Mouse (Mus musculus) urinary bladder, postnatal 14 days (tissue): ENCODE measurements around the gene Fstl3.

Experiments used
- DNase-seq: peaks from one replicate; pipeline ENCODE4 v3.0.0; 2021; ENCODE audit warnings: low spot score

Fstl3 gene

GRCm38 (mm10) chr10:79762875-79763274 lies 14.2 kb upstream of the Fstl3 start:
- DNase-seq, result no peak

GRCm38 (mm10) chr10:79764234-79764633 lies 12.8 kb upstream of the Fstl3 start:
- DNase-seq, result peak; percentile 44

- DNase-seq, result no peak
These were observed 11.8 kb upstream of the Fstl3 start for GRCm38 (mm10) chr10:79765228-79765745.

DNA sequence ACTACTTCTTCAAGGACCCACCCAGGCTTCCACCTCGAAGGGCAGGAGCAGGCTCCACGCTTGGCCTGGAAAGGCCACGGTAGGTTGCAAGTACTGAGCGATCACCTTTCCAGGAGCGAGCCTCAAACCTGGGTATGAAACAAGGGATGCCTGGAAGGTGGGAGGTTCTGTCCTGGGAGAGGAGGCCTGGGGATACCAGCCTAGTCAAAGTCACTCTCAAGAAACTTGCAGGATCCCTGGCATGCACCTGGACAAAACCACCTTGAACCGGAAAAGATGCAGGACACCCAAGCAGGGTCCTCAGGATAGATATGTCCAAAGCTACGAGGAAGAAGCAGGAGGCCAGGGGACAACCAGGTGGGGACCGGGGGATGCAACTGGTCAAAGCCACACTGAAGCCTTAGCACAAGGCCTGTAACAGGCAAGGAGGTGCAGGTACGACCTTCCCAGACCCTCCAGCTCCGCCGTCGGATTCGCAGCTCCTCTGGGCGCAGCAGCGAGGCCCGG lies 11.0 kb upstream of the Fstl3 start:
- DNase-seq, result no peak

DNA sequence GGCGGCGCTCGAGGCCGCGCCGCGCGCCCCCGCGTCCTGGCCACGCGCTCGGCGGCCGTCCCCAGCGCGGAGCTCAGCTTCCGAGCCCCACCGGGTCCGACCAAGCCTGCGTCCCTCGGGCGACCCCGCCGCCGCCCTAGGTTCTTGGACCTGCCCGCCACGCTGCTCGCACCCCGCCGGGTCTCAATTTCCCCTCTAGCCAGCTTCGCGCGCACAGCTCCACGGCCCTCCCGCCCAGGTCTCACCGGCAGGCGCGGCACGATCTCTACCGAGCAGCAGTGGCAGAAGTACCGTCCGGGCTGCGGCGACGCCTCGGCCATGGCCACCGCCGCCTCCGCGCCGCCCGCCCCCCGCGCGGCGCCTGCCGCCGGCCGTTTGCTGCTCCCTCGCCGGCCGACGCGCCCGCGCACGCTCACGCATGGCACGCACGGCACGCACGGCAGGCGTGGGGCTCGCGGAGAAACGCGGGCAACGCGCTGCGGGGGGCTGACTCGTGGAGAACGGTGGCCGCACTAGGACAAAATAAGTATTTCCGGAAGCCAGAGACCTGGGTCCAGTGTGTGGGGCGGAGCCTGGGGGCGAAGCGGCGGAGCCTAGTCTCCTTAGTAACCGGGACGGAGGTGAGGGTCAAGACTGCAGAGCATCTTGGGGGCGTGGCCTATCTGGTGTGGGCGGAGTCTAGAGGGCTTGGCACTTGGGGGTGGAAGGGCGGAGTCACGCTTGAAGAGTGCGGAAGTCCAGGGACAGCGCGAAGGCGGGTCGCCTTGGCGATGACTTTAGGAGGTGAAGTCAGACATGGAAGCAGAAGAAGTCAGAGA lies 10.4 kb upstream of the Fstl3 start, which contains the start of gene Rnf126:
TSS of gene Rnf126 (minus strand) at position 445 of the 818 bp plus-strand sequence.
- peak; percentile 99 for DNase-seq

DNA sequence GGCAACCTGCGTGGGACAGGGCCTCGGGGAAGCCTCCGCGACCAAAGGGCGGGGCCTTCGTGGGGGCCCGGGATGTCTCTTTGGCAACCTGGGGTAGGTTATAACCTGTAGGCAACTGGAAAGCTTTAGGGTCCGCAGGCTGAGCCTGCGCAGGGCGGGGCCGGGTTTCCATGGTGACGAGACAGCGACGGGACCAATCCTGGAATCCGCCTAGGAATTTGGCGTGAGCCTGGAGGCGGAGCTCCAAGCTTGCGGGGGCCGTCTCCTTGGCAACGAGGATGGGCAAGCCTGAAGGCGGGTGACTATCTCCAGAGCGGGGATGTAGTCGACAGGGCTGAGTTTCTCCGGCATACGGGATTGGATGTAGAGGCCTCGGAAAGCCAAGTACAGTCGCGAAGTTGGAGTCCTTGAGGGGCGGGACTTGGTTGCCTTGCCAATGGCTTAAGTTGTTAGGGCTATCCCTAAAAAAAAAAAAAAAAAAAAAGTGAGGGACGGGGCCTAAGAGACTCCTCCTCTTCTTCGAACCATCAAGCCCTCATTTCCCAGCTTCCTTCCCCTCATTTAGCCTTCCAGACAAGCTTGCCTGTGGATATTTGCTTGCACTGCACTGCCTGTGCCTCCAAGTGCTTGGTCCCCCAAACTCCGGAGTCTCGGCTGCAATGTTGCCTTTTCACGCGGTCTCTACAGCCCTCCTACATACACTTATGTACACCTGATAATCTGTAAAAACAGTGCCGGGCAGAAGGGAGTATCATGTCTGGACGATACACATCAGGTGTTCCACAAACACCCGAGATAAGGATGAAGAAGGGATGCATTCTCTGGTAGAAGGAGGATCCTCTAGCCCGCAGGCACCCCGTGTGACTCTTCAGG lies 9.5 kb upstream of the Fstl3 start:
- peak; percentile 94 for DNase-seq

GRCm38 (mm10) chr10:79768400-79768799 lies 8.7 kb upstream of the Fstl3 start:
- peak; percentile 75 for DNase-seq

- DNase-seq, result no peak
These were observed 7.7 kb upstream of the Fstl3 start for GRCm38 (mm10) chr10:79769329-79769728.

GRCm38 (mm10) chr10:79772320-79772719 lies 4.8 kb upstream of the Fstl3 start:
- DNase-seq, result no peak

DNA sequence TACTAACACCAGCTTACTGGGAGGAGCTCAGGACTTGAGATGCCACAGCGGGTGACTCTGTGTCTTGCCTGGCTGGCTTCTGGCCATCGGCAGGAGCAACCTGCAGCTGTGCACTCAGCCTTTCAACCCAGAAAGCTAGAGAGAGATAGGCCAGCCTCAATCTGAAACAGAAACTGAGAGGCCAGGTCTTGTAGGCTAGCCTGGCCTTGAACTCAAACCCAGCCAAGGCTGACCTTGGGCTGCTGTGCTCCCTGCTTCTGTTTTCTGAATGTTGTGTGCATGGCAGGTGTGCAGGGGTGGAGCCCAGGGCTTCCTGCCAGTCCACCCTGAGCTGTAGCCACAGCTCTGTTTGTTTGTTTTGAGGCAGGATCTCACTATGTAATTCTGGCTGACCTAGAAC lies 3.9 kb upstream of the Fstl3 start:
- DNase-seq, result no peak

GRCm38 (mm10) chr10:79774486-79775279 lies 2.4 kb upstream of the Fstl3 start:
- DNase-seq, result no peak

DNA sequence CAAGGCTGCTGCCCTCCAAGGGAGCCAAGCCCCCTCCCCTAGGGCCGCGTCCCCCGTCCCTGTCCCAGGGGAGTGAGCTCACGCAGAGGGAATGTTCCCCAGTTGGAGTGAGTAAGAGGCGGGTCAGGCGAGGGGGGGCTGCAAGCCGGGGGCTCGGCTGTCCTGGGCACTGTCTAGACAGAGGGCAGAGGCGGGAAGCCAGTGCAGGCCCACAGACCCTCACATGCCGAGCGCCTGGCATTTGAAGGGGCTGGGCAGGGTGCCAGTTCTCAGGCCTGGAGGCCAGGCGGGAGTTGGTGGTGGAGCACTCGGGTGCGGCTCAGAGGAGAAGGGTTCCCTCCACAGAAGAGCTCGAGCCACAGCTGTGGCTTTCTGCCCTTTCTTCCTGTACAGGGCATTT lies 934 bp downstream of the Fstl3 start:
- DNase-seq, result peak; percentile 65

- no peak for DNase-seq
These were observed 2.1 kb downstream of the Fstl3 start for GRCm38 (mm10) chr10:79779193-79779592.

GRCm38 (mm10) chr10:79779784-79780663 lies 3.0 kb downstream of the Fstl3 start:
- DNase-seq, result peak; percentile 99

- no peak for DNase-seq
These were observed 3.6 kb downstream of the Fstl3 start for GRCm38 (mm10) chr10:79780664-79781015.

GRCm38 (mm10) chr10:79781139-79781538 lies 4.1 kb downstream of the Fstl3 start:
- no peak for DNase-seq

DNA sequence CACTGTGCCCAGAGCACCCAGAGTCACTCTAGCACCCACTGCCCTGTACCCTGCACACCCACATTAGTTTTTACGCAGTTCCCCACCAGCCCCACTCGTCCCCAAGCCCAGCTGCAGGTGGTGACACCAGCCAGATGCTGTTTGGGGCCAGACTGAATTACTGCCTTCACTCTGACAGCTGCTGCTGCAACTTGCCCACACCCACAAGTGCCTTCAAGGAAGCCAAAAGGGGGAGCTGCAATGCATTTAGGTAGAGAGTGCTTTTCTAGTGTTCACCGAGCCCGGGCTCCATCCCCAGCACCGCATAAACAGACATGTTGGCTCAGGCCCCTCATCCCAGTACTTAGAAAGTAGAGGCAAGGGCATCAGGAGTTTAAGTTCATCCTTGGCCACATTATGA lies 4.9 kb downstream of the Fstl3 start:
- DNase-seq, result no peak

GRCm38 (mm10) chr10:79783050-79783449 lies 6.0 kb downstream of the Fstl3 start:
- DNase-seq, result no peak

DNA sequence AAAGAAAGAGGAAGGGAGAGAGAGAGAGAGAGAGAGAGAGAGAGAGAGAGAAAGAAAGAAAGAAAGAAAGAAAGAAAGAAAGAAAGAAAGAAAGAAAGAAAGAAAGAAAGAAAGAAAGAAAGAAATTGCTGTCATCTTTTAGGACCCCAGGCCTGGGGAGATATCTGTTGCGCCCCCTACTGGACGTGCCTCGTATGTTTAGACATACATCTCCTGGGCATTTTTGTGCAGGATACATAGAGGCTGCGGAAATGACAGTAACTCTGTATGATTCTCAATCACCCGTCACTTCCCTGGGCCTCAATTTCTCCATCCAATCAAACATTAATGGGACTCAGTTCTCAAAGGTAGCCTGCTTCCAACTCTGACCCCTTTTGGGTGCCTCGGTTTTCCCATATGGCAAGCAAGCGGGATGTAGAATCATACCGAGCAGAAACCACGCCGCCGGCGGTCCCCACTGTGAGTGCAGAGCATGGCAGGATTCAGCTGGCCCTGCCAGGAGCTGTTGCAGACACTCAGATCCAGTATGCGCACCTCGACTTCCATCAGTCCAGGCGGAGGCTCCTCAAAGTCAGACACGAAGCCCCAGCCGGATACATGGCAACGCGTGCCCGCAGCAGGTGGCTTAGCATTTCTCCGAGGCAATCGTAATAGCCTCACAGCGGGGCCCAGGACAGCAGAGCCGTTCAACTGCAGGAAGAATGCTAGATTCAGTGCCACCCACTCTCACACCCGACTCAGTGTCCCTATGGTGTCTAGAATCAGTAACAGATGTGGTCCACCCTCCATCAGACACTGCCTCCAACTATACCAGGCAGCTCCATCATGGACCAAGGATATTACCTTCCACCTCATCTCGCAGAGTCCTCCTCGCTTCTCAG lies 7.1 kb downstream of the Fstl3 start:
- DNase-seq, result peak; percentile 47
